Mouse (Mus musculus) induced T-regulatory cell, adult 2 months (primary cell): ENCODE data around the gene Rpl18a.

ENCODE experiments used
- DNase-seq: peaks from one replicate; pipeline ENCODE4 v3.0.0-alpha.2; 2012; ENCODE audit warnings: low read depth

Gene Rpl18a

GRCm38 (mm10) chr8:70897021-70897680 lies at the start of gene Rpl18a:
TSS of gene Rpl18a (minus strand) at chr8:70897412.
- peak; percentile 99 for DNase-seq

DNA sequence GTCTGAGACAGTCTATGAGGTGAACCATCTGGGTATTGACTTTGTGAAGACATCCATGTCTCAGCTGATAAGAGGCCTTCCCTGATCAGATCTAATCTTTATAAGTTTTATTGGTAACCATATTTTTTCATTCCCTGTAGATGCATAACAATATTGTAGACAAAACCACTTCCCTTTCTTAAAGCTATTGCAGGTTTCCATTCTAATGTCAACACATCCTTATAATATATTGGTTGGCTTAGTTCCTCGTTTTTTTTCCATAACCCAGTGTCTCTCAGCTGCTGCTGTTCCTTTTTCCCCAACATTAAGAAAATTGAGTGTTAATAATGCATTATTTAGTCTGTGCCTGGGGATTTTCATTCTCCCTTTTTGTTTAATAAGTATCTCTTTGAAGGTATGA lies 46.0 kb upstream of the Rpl18a start:
- no peak for DNase-seq

- no peak for DNase-seq
Observed at GRCm38 (mm10) chr8:70941478-70941877, 44.3 kb upstream of the Rpl18a start.

- no peak for DNase-seq
Observed at GRCm38 (mm10) chr8:70937200-70937599, 40.0 kb upstream of the Rpl18a start.

GRCm38 (mm10) chr8:70934786-70935185 lies 37.6 kb upstream of the Rpl18a start:
- DNase-seq: no peak

GRCm38 (mm10) chr8:70933036-70933435 lies 35.8 kb upstream of the Rpl18a start:
- no peak for DNase-seq

- no peak for DNase-seq
Observed at GRCm38 (mm10) chr8:70931731-70932130, 34.5 kb upstream of the Rpl18a start.

DNA sequence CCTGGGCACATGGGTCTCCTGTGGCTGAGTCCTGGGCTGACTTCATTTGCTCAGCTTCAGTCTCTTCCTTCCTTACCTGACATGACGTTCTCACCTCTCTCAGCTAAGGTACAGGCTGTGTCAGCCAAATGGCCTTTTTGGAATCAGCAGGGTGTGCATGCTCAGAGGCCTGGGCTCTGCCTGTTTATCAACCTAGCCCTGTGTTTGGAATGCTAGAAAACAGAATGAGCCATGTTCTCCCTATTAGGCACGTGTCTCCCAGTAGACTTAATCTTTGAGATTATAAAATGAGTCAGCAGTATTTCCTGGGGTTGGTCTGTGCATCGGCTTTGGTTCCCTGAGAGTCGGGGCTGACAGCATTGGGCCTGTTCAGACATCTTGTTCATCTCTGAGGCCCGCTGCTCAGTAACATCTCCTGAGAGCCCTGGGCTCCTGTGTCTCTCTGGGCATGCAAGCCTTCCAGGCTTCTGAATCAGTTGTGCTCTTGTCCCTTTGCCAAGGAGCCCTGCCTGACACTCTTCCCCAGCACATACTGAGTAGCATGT lies 31.6 kb upstream of the Rpl18a start:
- DNase-seq: no peak

DNA sequence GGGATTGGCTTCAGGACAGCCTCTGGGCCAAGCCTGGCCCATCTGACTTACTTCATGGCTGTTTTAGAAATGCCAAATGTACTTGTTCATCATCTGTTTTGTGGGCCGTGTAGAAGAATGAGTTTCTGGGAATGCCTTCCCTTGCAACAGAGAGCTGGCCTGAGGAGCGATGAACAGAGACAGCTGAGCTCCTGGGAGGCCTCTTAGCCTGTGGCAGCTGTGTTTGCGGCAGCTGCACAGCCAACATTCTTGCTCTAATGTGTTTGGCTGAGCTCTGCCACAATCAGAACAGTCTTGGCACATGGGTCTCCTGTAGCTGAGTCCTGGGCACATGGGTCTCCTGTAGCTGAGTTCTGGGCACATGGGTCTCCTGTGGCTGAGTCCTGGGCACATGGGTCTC lies 30.9 kb upstream of the Rpl18a start:
- no peak for DNase-seq

GRCm38 (mm10) chr8:70926396-70926795 lies 29.2 kb upstream of the Rpl18a start:
- no peak for DNase-seq

GRCm38 (mm10) chr8:70925754-70926153 lies 28.5 kb upstream of the Rpl18a start:
- no peak for DNase-seq

DNA sequence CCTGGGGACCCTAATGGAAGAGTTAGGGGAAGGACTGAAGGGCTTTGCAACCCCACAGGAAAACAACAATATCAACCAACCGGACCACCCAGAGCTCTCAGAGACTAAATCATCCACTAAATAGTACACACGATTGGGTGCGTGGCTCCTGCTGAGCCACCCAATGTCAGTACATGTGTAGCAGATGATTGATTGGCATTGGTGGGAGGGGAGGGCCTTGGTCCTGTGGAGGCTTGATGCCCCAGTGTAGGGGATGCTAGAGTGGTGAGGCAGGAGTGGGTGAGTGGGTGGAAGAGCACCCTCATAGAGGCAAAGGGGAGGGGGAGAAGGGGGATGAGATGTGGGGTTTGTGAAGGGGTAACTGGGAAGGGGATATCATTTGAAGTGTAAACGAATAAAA lies 26.9 kb upstream of the Rpl18a start:
- no peak for DNase-seq

- no peak for DNase-seq
Observed at GRCm38 (mm10) chr8:70920049-70920922, 23.1 kb upstream of the Rpl18a start.

DNA sequence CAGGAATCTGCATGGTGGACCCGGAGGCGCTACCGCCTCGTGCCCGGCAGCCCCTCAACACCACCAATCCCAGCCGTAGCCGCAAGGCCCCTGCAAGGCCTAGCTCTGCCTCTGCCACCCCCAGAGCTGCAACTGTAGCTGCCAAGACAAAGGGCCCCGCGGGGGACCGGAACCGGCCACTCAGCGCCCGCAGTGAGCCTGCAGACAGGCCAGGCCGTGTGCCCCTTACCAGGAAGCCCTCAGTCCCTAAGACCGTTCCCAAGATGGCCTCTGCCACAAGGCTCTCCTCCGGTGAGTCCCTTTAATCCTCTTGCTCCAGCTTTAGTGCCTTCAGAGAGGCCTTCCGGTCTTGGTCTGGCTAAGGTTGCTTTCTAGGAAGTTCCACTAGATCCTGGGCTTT lies 17.5 kb upstream of the Rpl18a start:
- no peak for DNase-seq

DNA sequence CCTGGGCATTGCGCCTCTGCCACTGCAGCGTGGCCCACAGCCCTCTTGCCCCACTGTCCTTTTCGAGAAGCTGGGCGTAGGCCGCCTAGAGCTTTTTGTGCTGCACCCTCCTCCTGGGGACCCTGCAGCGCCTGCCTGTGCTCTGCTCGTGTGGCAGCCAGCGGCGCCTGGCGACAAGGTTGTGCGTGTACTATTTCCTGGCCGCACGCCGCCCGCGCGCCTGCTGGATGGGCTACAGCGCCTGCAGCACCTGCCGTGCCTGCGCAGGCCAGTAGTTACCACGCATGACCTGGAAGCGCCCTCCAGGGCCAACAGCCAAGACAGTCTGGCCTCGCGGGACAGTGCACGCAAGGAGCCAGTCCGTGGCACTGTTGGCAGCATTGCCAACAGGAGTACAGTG lies 16.3 kb upstream of the Rpl18a start:
- no peak for DNase-seq

- DNase-seq: no peak
Observed at GRCm38 (mm10) chr8:70912955-70913354, 15.7 kb upstream of the Rpl18a start.

DNA sequence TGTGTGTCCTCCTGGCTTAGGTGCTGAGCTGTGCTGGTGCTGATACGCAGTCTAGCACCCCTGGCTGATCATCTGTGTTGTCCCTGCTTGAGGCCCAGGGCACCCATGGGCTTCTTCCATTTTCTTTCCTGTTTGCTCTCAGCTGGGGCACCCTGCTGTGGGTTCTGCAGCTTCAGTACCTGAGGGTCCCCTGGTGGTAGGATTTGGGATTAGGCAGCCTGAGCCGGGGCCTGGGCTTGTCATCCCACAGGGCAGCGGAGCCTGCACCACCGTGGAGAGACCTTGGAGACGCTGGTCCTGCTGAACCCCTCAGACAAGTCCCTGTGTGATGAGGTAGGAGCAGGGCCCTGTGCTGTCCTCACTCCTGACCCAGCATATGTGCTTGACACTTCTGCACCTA lies 14.4 kb upstream of the Rpl18a start:
- DNase-seq: peak; percentile 18

DNA sequence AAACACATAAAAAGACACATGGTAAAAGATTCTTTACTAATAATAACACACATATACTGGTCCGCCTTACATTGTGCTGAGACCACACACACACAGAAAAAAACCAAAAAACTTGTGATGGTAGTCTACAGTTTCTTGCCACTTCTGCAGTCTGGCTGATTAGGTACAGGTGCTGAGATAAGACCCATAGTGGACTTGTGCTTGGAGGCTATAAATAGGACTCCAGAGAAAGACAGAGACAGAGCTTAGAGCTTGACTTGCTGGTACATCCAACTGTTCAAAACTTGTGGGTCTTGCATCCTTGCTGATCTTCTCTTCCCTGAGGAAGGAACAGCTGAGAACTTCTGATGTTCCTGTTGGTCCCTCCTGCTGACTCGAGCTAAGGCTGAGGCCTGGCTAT lies 10.3 kb upstream of the Rpl18a start:
- peak; percentile 16 for DNase-seq

GRCm38 (mm10) chr8:70905831-70906736 lies 8.9 kb upstream of the Rpl18a start, which contains the start of gene Map1s:
TSS of gene Map1s (plus strand) at chr8:70905932.
- DNase-seq: peak; percentile 91

GRCm38 (mm10) chr8:70905463-70905830 lies 8.2 kb upstream of the Rpl18a start:
- DNase-seq: no peak

GRCm38 (mm10) chr8:70904532-70904931 lies 7.3 kb upstream of the Rpl18a start:
- DNase-seq: peak; percentile 35

GRCm38 (mm10) chr8:70903582-70903981 lies 6.4 kb upstream of the Rpl18a start:
- no peak for DNase-seq
